Mouse (Mus musculus) heart, embryonic 15.5 days (tissue): ENCODE results near the gene Stoml1. TPM values are rescaled to one million over a fixed set of nuclear protein-coding genes. Genes with fewer than 3 reads are reported as not detected.

ENCODE experiments used
- ATAC-seq: fragments of 200-750 bp; cut with Nextera tagmentation; replicated peaks from 2 replicates; pipeline ENCODE4 v1.8.0; 2017; ENCODE audit warnings: low read depth, moderate TSS enrichment; ENCODE audit not compliant: insufficient number of reproducible peaks, insufficient read depth, low FRiP score
- H3K27ac ChIP-seq: fragments of 300-500 bp; sonication (generic); 2 replicates; pipeline ENCODE4 v1.5.1; 2015; ENCODE audit warnings: mild to moderate bottlenecking, inconsistent platforms
- H3K27me3 ChIP-seq: fragments of 300-500 bp; sonication (generic); 2 replicates; pipeline ENCODE4 v1.6.1; 2015; ENCODE audit warnings: inconsistent platforms
- H3K36me3 ChIP-seq: fragments of 300-500 bp; sonication (generic); 2 replicates; pipeline ENCODE4 v1.6.1; 2015; ENCODE audit warnings: mild to moderate bottlenecking, inconsistent platforms
- H3K4me1 ChIP-seq: fragments of 300-500 bp; sonication (generic); replicated peaks from 2 replicates; pipeline ENCODE4 v1.6.1; 2015; ENCODE audit warnings: inconsistent platforms
- H3K4me2 ChIP-seq: fragments of 300-500 bp; sonication (generic); 2 replicates; pipeline ENCODE4 v1.6.1; 2015; ENCODE audit warnings: inconsistent platforms, mild to moderate bottlenecking, moderate library complexity
- H3K4me3 ChIP-seq: fragments of 300-500 bp; sonication (generic); 2 replicates; pipeline ENCODE4 v1.5.1; 2015; ENCODE audit warnings: mild to moderate bottlenecking, inconsistent platforms
- H3K9ac ChIP-seq: fragments of 300-500 bp; sonication (generic); 2 replicates; pipeline ENCODE4 v1.6.1; 2015; ENCODE audit warnings: mild to moderate bottlenecking, inconsistent platforms
- H3K9me3 ChIP-seq: fragments of 300-500 bp; sonication (generic); replicated peaks from 2 replicates; pipeline ENCODE4 v1.6.1; 2016; ENCODE audit warnings: inconsistent platforms
- WGBS: fragments of 180-500 bp; shearing (Covaris S2); methylation state at CpG from one replicate; pipeline ENCODE4 v1.1.7; 2015; ENCODE audit warnings: mixed read lengths; 5-methylcytosine and 5-hydroxymethylcytosine counted together
- polyA plus RNA-seq: library from polyadenylated mRNA; unstranded; fragments of >200 nt; fragmentation: Nextera tagmentation; extraction: Ambion mirVana; gene quantifications from 2 replicates; pipeline ENCODE4 v1.2.1, GENCODE M21; 2015

Stoml1 gene
- polyA plus RNA-seq, 1 experiment from 2014 or later = 25.2 TPM

- no peak overlapping the region for H3K4me2 ChIP-seq
- H3K4me1 ChIP-seq = peaks cover 17% of the 10 kb centered on the region
- ATAC-seq = no peak
- no peak overlapping the region for H3K9ac ChIP-seq
- no peak overlapping the region for H3K4me3 ChIP-seq
- H3K27ac ChIP-seq = no peak overlapping the region
- 81% methylated on average over 3 of the region's 3 CpGs for WGBS
- H3K27me3 ChIP-seq = no peaks in the 10 kb centered on the region
- peaks cover 29% of the 10 kb centered on the region for H3K36me3 ChIP-seq
- H3K9me3 ChIP-seq = no peaks in the 10 kb centered on the region
Measured at GRCm38 (mm10) chr9:58218539-58218938, 34.4 kb upstream of the Stoml1 start.

GRCm38 (mm10) chr9:58220218-58220903, 32.6 kb upstream of the Stoml1 start:
- no peak for ATAC-seq
- Histone ChIP-seq H3K27ac (no peak overlapping the region), H3K9me3 (no peaks in the 10 kb centered on the region), H3K4me1 (0 out of 2 replicates have a peak, but pooled peaks cover 1% of the 10 kb centered on the region), H3K4me3 (no peak overlapping the region), H3K9ac (no peak overlapping the region), H3K36me3 (peaks cover 31% of the 10 kb centered on the region), H3K27me3 (no peaks in the 10 kb centered on the region), H3K4me2 (no peak overlapping the region)
- 67% methylated on average over 24 of the region's 24 CpGs for WGBS

GRCm38 (mm10) chr9:58224356-58224755, 28.6 kb upstream of the Stoml1 start:
- 80% methylated on average over 2 of the region's 2 CpGs for WGBS
- no peak overlapping the region for H3K4me3 ChIP-seq
- no peak for ATAC-seq
- 0 out of 2 replicates have a peak, but pooled peaks cover 2% of the 10 kb centered on the region for H3K4me1 ChIP-seq
- no peaks in the 10 kb centered on the region for H3K9me3 ChIP-seq
- H3K4me2 ChIP-seq = no peak overlapping the region
- H3K27ac ChIP-seq = no peak overlapping the region
- H3K9ac ChIP-seq = no peak overlapping the region
- peaks cover 57% of the 10 kb centered on the region for H3K36me3 ChIP-seq
- no peaks in the 10 kb centered on the region for H3K27me3 ChIP-seq

GRCm38 (mm10) chr9:58225915-58226913, 26.8 kb upstream of the Stoml1 start:
- Histone ChIP-seq H3K27ac (no peak overlapping the region), H3K9ac (no peak overlapping the region), H3K27me3 (no peaks in the 10 kb centered on the region), H3K4me1 (0 out of 2 replicates have a peak, but pooled peaks cover 2% of the 10 kb centered on the region), H3K4me3 (no peak overlapping the region), H3K36me3 (peaks cover 64% of the 10 kb centered on the region), H3K4me2 (no peak overlapping the region), H3K9me3 (no peaks in the 10 kb centered on the region)
- 55% methylated on average over 9 of the region's 9 CpGs for WGBS
- no peak for ATAC-seq

- Histone ChIP-seq H3K4me1 (peaks cover 16% of the 10 kb centered on the region), H3K9me3 (no peaks in the 10 kb centered on the region), H3K4me2 (no peak overlapping the region), H3K27ac (no peak overlapping the region), H3K9ac (no peak overlapping the region), H3K36me3 (peaks cover 61% of the 10 kb centered on the region), H3K4me3 (no peak overlapping the region), H3K27me3 (no peaks in the 10 kb centered on the region)
- WGBS = 93% methylated on average over 9 of the region's 9 CpGs
- no peak for ATAC-seq
Measured at GRCm38 (mm10) chr9:58228777-58229466, 24.0 kb upstream of the Stoml1 start.

GRCm38 (mm10) chr9:58231746-58232145, 21.2 kb upstream of the Stoml1 start:
- H3K27me3 ChIP-seq = no peaks in the 10 kb centered on the region
- no peak for ATAC-seq
- WGBS = 54% methylated on average over 6 of the region's 6 CpGs
- no peak overlapping the region for H3K9ac ChIP-seq
- H3K4me1 ChIP-seq = peaks cover 14% of the 10 kb centered on the region
- no peak overlapping the region for H3K4me3 ChIP-seq
- H3K27ac ChIP-seq = peak overlapping the region; percentile 67
- no peaks in the 10 kb centered on the region for H3K9me3 ChIP-seq
- H3K36me3 ChIP-seq = peaks cover 70% of the 10 kb centered on the region
- no peak overlapping the region for H3K4me2 ChIP-seq

- peaks cover 14% of the 10 kb centered on the region for H3K4me1 ChIP-seq
- WGBS = 48% methylated on average over 5 of the region's 5 CpGs
- H3K27me3 ChIP-seq = no peaks in the 10 kb centered on the region
- no peak overlapping the region for H3K4me3 ChIP-seq
- no peaks in the 10 kb centered on the region for H3K9me3 ChIP-seq
- H3K27ac ChIP-seq = peak overlapping the region; percentile 67
- ATAC-seq = no peak
- no peak overlapping the region; the same call in 1 of the 2 replicates for H3K4me2 ChIP-seq
- no peak overlapping the region for H3K9ac ChIP-seq
- H3K36me3 ChIP-seq = peaks cover 67% of the 10 kb centered on the region
Measured at GRCm38 (mm10) chr9:58232374-58232773, 20.6 kb upstream of the Stoml1 start.

GRCm38 (mm10) chr9:58234502-58235015, 18.4 kb upstream of the Stoml1 start:
- Histone ChIP-seq H3K9ac (no peak overlapping the region), H3K4me3 (no peak overlapping the region), H3K4me2 (no peak overlapping the region), H3K27me3 (no peaks in the 10 kb centered on the region), H3K27ac (no peak overlapping the region), H3K36me3 (peaks cover 45% of the 10 kb centered on the region), H3K9me3 (no peaks in the 10 kb centered on the region), H3K4me1 (peaks cover 14% of the 10 kb centered on the region)
- ATAC-seq = no peak
- WGBS = 96% methylated on average over 28 of the region's 28 CpGs

GRCm38 (mm10) chr9:58241780-58242485, 11.0 kb upstream of the Stoml1 start:
- H3K27ac ChIP-seq = peak overlapping the region; percentile 38
- H3K4me2 ChIP-seq = no peak overlapping the region
- WGBS = 45% methylated on average over 9 of the region's 9 CpGs
- H3K27me3 ChIP-seq = no peaks in the 10 kb centered on the region
- peaks cover 44% of the 10 kb centered on the region for H3K4me1 ChIP-seq
- no peak overlapping the region for H3K4me3 ChIP-seq
- no peaks in the 10 kb centered on the region for H3K9me3 ChIP-seq
- H3K36me3 ChIP-seq = no peaks in the 10 kb centered on the region
- H3K9ac ChIP-seq = no peak overlapping the region; the same call in 1 of the 2 replicates
- ATAC-seq = peak; percentile 74

GRCm38 (mm10) chr9:58242696-58243095, 10.3 kb upstream of the Stoml1 start:
- no peak overlapping the region for H3K4me3 ChIP-seq
- WGBS = 69% methylated on average over 5 of the region's 5 CpGs
- peak overlapping the region; percentile 38; the same call in 1 of the 2 replicates for H3K27ac ChIP-seq
- H3K9me3 ChIP-seq = no peaks in the 10 kb centered on the region
- peaks cover 52% of the 10 kb centered on the region for H3K4me1 ChIP-seq
- H3K36me3 ChIP-seq = no peaks in the 10 kb centered on the region
- no peak overlapping the region for H3K4me2 ChIP-seq
- H3K9ac ChIP-seq = no peak overlapping the region
- no peaks in the 10 kb centered on the region for H3K27me3 ChIP-seq
- no peak for ATAC-seq
